Mouse (Mus musculus) liver, postnatal 0 days (tissue): Measurements from ENCODE around the gene Gm49630.
"Not testable (repeated sequence)": the region's sequence is repeated elsewhere in the genome, so short reads cannot be mapped to it uniquely, and the experiment has no call there.

ENCODE experiments used
- CTCF ChIP-seq: sonication (generic); IDR thresholded peaks from 2 replicates; pipeline ENCODE4 v1.5.1; 2016; ENCODE audit warnings: antibody characterized with exemption, low read depth
- EP300 ChIP-seq: IDR thresholded peaks from 2 replicates; pipeline ENCODE4 v1.6.1; 2016; ENCODE audit warnings: antibody characterized with exemption, low read depth, mild to moderate bottlenecking

GRCm38 (mm10) chr17:7385364-7385763 is 13.6 kb upstream of the Gm49630 start, which contains the start of gene Unc93a2:
- TF ChIP-seq CTCF, EP300: not testable (repeated sequence)
